Mouse (Mus musculus): Measurements from ENCODE around the gene Sdhb. TPM values are rescaled to one million over a fixed set of nuclear protein-coding genes. Genes with fewer than 3 reads are reported as not detected.

Sdhb gene
- polyA plus RNA-seq, 1 experiment, result 103 TPM

DNA sequence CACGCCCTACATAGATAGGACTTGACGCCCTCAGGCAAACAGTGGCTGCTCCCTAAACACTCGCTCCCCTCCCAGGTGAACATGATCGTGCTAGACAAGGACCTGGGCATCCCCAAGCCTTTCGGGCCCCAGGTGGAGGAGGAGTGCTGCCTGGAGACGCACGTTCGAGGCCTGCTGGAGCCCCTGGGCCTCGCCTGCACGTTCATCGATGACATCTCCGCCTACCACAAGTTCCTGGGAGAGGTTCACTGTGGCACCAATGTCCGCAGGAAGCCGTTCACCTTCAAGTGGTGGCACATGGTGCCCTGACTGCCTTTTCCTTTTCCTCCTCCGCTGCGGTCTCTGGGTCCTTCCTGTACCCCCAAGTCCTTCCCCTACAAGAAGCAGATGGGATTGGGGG is 11.4 kb upstream of the Sdhb start:
- peaks cover 3% of the 10 kb centered on the region; the same call in 1 of the 2 replicates for H3K9me3 ChIP-seq (replicated peaks; ENCODE audit: control insufficient read depth, insufficient read depth, low read length, poor library complexity, severe bottlenecking)
- no peak overlapping the region for H3K27ac ChIP-seq (ENCODE audit: insufficient read depth, low read length)
- H3K4me1 ChIP-seq (ENCODE audit: control insufficient read depth, insufficient read depth, low read length), result no peaks in the 10 kb centered on the region
- no peaks in the 10 kb centered on the region for H3K36me3 ChIP-seq (ENCODE audit: control insufficient read depth, insufficient read depth, low read length, poor library complexity, severe bottlenecking)
- no peaks in the 10 kb centered on the region for H3K27me3 ChIP-seq (ENCODE audit: control insufficient read depth, insufficient read depth, low read length, poor library complexity, severe bottlenecking)
- no peak overlapping the region for H3K9ac ChIP-seq (ENCODE audit: low read depth, poor library complexity, severe bottlenecking)
- no peak for TF ChIP-seq CTCF (IDR thresholded peaks at IDR 0.05; ENCODE audit: low read depth, low read length)
- TF ChIP-seq POLR2A (IDR thresholded peaks at IDR 0.05; ENCODE audit: insufficient read depth, low read length), result no peak
- TF ChIP-seq EP300 (IDR thresholded peaks at IDR 0.05; ENCODE audit: insufficient read depth, low read depth, low read length), result no peak
- no peak overlapping the region for H3K4me3 ChIP-seq (ENCODE audit: low read depth, low read length)

DNA sequence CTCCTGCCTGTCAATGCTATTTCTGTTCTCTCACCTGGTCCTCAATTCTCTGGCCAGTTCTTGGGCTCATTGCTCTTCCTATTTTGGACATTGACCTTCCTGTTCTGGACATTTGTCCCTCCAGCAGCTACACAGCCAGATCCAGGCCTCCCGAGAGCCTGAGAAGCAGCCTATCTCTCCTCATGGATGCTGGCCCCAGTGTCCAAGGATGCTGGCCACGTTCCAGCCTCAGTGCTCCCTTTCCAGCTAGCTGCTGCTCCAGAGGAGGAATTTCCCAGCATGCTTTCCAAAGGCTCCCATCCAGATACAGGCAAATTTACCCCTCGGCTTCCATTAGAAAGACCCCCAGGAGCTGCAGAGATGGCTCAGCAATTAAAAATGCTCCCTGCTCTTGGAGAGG is 10.4 kb upstream of the Sdhb start:
- Histone ChIP-seq H3K9ac (ENCODE audit: low read depth, poor library complexity, severe bottlenecking) (no peak overlapping the region), H3K27me3 (ENCODE audit: control insufficient read depth, insufficient read depth, low read length, poor library complexity, severe bottlenecking) (no peaks in the 10 kb centered on the region), H3K36me3 (ENCODE audit: control insufficient read depth, insufficient read depth, low read length, poor library complexity, severe bottlenecking) (no peaks in the 10 kb centered on the region), H3K4me1 (ENCODE audit: control insufficient read depth, insufficient read depth, low read length) (no peaks in the 10 kb centered on the region), H3K27ac (ENCODE audit: insufficient read depth, low read length) (no peak overlapping the region), H3K9me3 (replicated peaks; ENCODE audit: control insufficient read depth, insufficient read depth, low read length, poor library complexity, severe bottlenecking) (no peaks in the 10 kb centered on the region), H3K4me3 (ENCODE audit: low read depth, low read length) (no peak overlapping the region)
- TF ChIP-seq CTCF (IDR thresholded peaks at IDR 0.05; ENCODE audit: low read depth, low read length) (no peak), POLR2A (IDR thresholded peaks at IDR 0.05; ENCODE audit: insufficient read depth, low read length) (no peak), EP300 (IDR thresholded peaks at IDR 0.05; ENCODE audit: insufficient read depth, low read depth, low read length) (no peak)

- Histone ChIP-seq H3K36me3 (ENCODE audit: control insufficient read depth, insufficient read depth, low read length, poor library complexity, severe bottlenecking) (no peaks in the 10 kb centered on the region), H3K9me3 (replicated peaks; ENCODE audit: control insufficient read depth, insufficient read depth, low read length, poor library complexity, severe bottlenecking) (no peaks in the 10 kb centered on the region), H3K27ac (ENCODE audit: insufficient read depth, low read length) (no peak overlapping the region), H3K9ac (ENCODE audit: low read depth, poor library complexity, severe bottlenecking) (no peak overlapping the region), H3K4me1 (ENCODE audit: control insufficient read depth, insufficient read depth, low read length) (no peaks in the 10 kb centered on the region), H3K27me3 (ENCODE audit: control insufficient read depth, insufficient read depth, low read length, poor library complexity, severe bottlenecking) (no peaks in the 10 kb centered on the region), H3K4me3 (ENCODE audit: low read depth, low read length) (no peak overlapping the region)
- TF ChIP-seq CTCF (IDR thresholded peaks at IDR 0.05; ENCODE audit: low read depth, low read length), result no peak
- no peak for TF ChIP-seq POLR2A (IDR thresholded peaks at IDR 0.05; ENCODE audit: insufficient read depth, low read length)
- no peak for TF ChIP-seq EP300 (IDR thresholded peaks at IDR 0.05; ENCODE audit: insufficient read depth, low read depth, low read length)
These were observed 9.0 kb upstream of the Sdhb start for GRCm38 (mm10) chr4:140951861-140952641.

DNA sequence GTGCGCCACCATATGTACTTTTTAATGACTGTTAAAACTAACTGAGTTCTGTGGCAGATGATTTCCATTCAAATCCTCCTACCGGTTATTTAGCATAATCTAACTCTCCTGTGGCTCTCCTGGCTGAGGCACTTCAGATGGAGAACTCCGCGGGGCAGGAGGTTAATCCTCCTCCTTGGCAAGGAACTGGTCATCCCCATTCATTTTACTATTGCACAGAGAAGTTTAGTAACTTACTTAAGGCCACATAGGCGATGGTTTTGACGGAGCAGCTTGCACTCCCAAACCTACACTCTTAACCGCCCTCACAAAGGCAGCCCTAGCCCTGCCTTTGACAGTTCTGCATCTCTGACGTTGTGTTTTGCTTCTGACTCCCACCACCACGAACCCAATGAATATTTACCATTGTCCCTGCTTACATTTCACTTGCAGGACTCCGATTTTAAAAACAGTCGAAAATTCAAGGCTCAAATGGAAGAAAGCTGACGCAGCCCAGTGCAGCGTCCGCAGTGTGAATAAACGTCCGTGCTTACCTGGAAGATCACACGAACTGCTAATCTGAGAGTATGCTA is 3.8 kb upstream of the Sdhb start:
- no peak overlapping the region for H3K27ac ChIP-seq (ENCODE audit: insufficient read depth, low read length)
- H3K4me3 ChIP-seq (ENCODE audit: low read depth, low read length), result peak overlapping the region; percentile 11; the same call in 1 of the 2 replicates
- TF ChIP-seq EP300 (IDR thresholded peaks at IDR 0.05; ENCODE audit: insufficient read depth, low read depth, low read length) (no peak), POLR2A (IDR thresholded peaks at IDR 0.05; ENCODE audit: insufficient read depth, low read length) (no peak), CTCF (IDR thresholded peaks at IDR 0.05; ENCODE audit: low read depth, low read length) (no peak)
- H3K9me3 ChIP-seq (replicated peaks; ENCODE audit: control insufficient read depth, insufficient read depth, low read length, poor library complexity, severe bottlenecking), result no peaks in the 10 kb centered on the region
- no peaks in the 10 kb centered on the region for H3K27me3 ChIP-seq (ENCODE audit: control insufficient read depth, insufficient read depth, low read length, poor library complexity, severe bottlenecking)
- H3K36me3 ChIP-seq (ENCODE audit: control insufficient read depth, insufficient read depth, low read length, poor library complexity, severe bottlenecking), result no peaks in the 10 kb centered on the region
- H3K9ac ChIP-seq (ENCODE audit: low read depth, poor library complexity, severe bottlenecking), result no peak overlapping the region
- no peaks in the 10 kb centered on the region for H3K4me1 ChIP-seq (ENCODE audit: control insufficient read depth, insufficient read depth, low read length)

DNA sequence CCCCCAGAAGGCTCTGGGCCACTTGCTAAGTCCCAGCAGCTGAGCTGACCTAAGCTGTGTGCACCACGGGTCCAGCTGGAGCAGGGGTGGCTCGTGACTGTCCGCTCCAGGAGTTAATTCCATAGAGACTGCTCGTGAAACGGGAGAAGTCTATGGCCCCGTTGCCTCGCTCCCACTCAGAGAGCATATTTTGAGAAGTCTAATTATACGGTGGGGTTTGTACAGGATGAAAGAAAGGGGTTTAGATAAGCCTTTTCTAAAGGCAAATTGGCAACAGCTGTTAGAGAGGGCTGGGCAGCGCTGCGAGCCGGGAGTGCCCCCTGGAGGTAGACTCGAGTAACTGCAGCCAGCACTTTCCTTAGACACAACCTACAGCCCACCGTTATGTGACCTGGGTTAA is 3.3 kb upstream of the Sdhb start:
- TF ChIP-seq EP300 (IDR thresholded peaks at IDR 0.05; ENCODE audit: insufficient read depth, low read depth, low read length), result no peak
- peak; percentile 97 for TF ChIP-seq CTCF (IDR thresholded peaks at IDR 0.05; ENCODE audit: low read depth, low read length)
- no peak for TF ChIP-seq POLR2A (IDR thresholded peaks at IDR 0.05; ENCODE audit: insufficient read depth, low read length)
- Histone ChIP-seq H3K27ac (ENCODE audit: insufficient read depth, low read length) (no peak overlapping the region), H3K9ac (ENCODE audit: low read depth, poor library complexity, severe bottlenecking) (no peak overlapping the region)

DNA sequence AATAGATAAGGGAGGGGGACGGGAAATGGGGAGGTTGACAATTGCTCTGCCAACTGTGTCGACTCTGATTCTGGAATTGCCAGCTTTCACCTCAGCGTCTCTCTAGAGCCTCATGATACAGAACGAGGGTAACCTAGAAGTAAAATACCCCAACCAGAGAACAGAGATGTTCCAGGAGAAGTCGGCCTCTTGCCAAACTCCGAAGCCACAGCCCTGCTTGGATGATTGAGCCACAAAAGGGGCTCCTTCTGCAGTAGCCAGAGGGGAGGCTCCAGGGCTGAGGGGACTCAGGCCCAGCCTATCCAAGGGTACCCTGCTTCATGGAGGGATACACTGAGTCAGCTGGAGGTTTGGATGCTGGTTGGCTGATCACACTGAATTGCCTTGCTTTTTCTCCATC is 2.7 kb upstream of the Sdhb start:
- Histone ChIP-seq H3K27me3 (ENCODE audit: control insufficient read depth, insufficient read depth, low read length, poor library complexity, severe bottlenecking) (no peaks in the 10 kb centered on the region), H3K4me1 (ENCODE audit: control insufficient read depth, insufficient read depth, low read length) (peaks cover 4% of the 10 kb centered on the region), H3K4me3 (ENCODE audit: low read depth, low read length) (no peak overlapping the region), H3K9ac (ENCODE audit: low read depth, poor library complexity, severe bottlenecking) (no peak overlapping the region), H3K27ac (ENCODE audit: insufficient read depth, low read length) (no peak overlapping the region), H3K9me3 (replicated peaks; ENCODE audit: control insufficient read depth, insufficient read depth, low read length, poor library complexity, severe bottlenecking) (no peaks in the 10 kb centered on the region), H3K36me3 (ENCODE audit: control insufficient read depth, insufficient read depth, low read length, poor library complexity, severe bottlenecking) (no peaks in the 10 kb centered on the region)
- TF ChIP-seq EP300 (IDR thresholded peaks at IDR 0.05; ENCODE audit: insufficient read depth, low read depth, low read length), result no peak
- no peak for TF ChIP-seq POLR2A (IDR thresholded peaks at IDR 0.05; ENCODE audit: insufficient read depth, low read length)
- no peak for TF ChIP-seq CTCF (IDR thresholded peaks at IDR 0.05; ENCODE audit: low read depth, low read length)

More for the DNA sequence above, 3.3 kb upstream of the Sdhb start:
- Histone ChIP-seq H3K27me3 (ENCODE audit: control insufficient read depth, insufficient read depth, low read length, poor library complexity, severe bottlenecking) (no peaks in the 10 kb centered on the region), H3K4me3 (ENCODE audit: low read depth, low read length) (peak overlapping the region; percentile 11; the same call in 1 of the 2 replicates), H3K36me3 (ENCODE audit: control insufficient read depth, insufficient read depth, low read length, poor library complexity, severe bottlenecking) (no peaks in the 10 kb centered on the region), H3K9me3 (replicated peaks; ENCODE audit: control insufficient read depth, insufficient read depth, low read length, poor library complexity, severe bottlenecking) (no peaks in the 10 kb centered on the region), H3K4me1 (ENCODE audit: control insufficient read depth, insufficient read depth, low read length) (no peaks in the 10 kb centered on the region)
